Mouse (Mus musculus): ENCODE measurements around the gene Igsf21. TPM values are rescaled to one million over a fixed set of nuclear protein-coding genes. Genes with fewer than 3 reads are reported as not detected.
A peak's percentile ranks its signal among the peaks of the same experiment; 100 is the strongest.

Igsf21 gene
- polyA plus RNA-seq, 1 experiment from 2014 or later, result 0.68 TPM

DNA sequence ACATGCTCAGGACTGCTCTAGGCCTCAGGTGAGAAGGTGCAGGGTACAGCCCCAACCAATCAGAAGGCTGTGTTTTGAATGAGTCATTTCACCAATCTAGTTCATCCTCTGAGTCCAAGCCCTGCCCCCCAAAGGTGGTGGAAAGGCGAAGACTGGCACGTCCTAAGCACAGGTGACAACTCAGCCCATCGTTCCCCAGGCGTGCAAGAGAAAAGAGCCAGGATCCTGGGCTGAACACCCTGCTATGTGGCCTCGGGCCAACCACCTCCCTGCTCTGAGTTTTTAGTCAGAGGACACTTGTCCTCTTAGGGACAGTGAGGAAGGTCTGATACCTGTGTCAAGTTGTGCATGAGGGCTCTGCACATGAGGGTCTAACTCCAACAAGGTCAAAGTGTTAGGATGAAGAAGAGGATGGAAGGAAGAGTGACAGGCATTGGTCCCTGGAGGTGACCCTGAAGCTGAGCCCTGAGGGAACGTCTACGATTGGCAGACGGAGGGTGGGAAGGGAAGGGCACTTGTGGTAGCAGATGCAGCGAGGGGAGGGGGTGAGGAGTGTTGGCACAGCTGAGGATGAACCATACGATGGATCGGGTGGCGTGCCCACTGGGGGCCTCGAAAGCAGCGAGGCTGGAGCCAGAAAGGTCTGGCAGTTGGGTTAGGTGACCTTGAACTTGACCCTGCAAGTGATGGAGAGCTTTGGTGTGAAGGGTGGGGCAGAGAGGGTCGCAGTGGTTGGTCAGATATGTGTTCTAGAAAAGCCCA, 99.3 kb downstream of the Igsf21 start:
- Histone ChIP-seq H3K4me1 (peaks cover 29% of the 10 kb centered on the region), H3K36me3 (no peaks in the 10 kb centered on the region), H3K9me3 (0 out of 2 replicates have a peak, but pooled peaks cover 4% of the 10 kb centered on the region), H3K27ac (peak overlapping the region; percentile 72), H3K4me3 (no peak overlapping the region), H3K27me3 (ENCODE audit: insufficient read depth, poor library complexity, severe bottlenecking) (peaks cover 30% of the 10 kb centered on the region; the same call in 1 of the 2 replicates)
- DNase-seq (ENCODE audit: low spot score), result no peak
- 79% methylated on average over 15 of the region's 15 CpGs for WGBS

DNA sequence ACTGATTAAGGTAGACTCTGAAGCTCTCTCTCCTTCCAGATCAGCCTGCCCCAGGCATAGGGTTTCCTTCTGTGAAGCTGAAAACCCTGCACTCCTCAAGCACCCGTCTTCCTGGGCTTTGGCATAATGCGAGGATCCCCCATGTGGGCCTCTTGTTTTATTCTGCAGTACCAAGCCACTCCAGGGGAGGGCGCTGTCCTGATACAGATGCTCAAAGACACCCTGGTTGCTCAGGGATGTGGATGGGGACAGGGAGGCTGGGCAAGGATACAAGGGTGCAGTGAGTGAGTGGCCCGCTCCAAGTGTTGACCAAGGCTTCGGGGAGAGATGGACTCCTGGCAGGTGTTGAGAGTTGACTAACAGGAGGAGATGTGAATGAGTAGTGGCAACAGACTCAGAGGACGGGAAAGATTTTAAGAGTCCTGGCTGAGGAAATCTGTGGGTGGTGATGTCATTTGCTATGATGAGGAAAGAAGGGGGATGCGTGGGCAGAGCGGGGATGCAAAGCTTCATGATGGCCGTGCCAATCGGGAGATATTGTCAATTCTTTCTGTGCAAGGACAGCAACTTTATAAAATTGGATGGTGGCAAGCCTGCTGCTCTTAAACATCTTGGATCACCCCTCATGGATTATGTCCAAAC, 102.6 kb downstream of the Igsf21 start:
- Histone ChIP-seq H3K4me3 (no peak overlapping the region), H3K9me3 (0 out of 2 replicates have a peak, but pooled peaks cover 4% of the 10 kb centered on the region), H3K4me1 (peaks cover 29% of the 10 kb centered on the region), H3K36me3 (no peaks in the 10 kb centered on the region), H3K27ac (no peak overlapping the region), H3K27me3 (ENCODE audit: insufficient read depth, poor library complexity, severe bottlenecking) (peaks cover 27% of the 10 kb centered on the region; the same call in 1 of the 2 replicates)
- no peak for DNase-seq (ENCODE audit: low spot score)
- 85% methylated on average over 10 of the region's 10 CpGs for WGBS

GRCm38 (mm10) chr4:140143178-140143577, 103.4 kb downstream of the Igsf21 start:
- 0 out of 2 replicates have a peak, but pooled peaks cover 4% of the 10 kb centered on the region for H3K9me3 ChIP-seq
- H3K4me3 ChIP-seq, result no peak overlapping the region
- no peak for DNase-seq (ENCODE audit: low spot score)
- no peaks in the 10 kb centered on the region for H3K36me3 ChIP-seq
- peaks cover 25% of the 10 kb centered on the region; the same call in 1 of the 2 replicates for H3K27me3 ChIP-seq (ENCODE audit: insufficient read depth, poor library complexity, severe bottlenecking)
- no peak overlapping the region for H3K27ac ChIP-seq
- H3K4me1 ChIP-seq, result peaks cover 23% of the 10 kb centered on the region
- 81% methylated on average over 6 of the region's 6 CpGs for WGBS

DNA sequence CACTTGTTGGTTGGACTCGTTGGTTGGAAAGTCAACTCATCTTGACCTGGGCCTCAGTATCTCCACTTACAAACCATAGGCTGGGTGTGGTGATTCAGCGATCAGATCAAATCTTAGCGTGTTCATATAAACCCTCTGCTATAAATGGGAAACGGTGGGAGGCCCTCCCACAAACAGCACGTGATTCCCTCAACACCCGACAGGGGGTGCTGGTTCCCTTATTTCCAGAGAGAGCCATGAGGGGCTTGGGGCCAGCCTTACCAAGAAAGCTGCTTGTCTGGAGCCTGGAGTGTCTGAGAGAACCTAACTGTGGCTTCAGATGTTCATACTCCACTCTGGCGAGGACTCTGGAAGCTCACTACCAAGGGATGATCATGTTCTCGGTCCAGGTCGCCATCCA, 106.1 kb downstream of the Igsf21 start:
- DNase-seq (ENCODE audit: low spot score), result no peak

DNA sequence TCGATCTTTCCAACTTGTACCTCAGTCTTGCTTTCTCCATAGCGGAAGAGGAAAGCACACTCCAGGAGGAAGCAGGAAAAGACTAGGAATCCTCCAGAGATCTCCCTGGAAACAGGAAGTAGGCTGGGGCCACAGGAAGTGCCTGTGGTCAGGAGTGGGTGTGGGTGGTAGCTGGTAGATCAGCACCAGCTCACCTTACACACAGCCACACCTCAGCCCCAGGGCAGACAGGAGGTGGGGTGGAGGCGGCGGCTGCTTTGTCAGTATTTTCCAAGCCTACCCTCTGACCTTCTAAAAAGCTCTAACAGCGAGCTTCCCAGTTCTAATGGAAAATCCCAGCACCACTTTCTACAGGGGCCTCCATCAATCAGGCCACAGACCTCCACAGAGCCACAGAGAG, 107.7 kb downstream of the Igsf21 start:
- Histone ChIP-seq H3K4me3 (no peak overlapping the region), H3K27ac (no peak overlapping the region), H3K9me3 (0 out of 2 replicates have a peak, but pooled peaks cover 4% of the 10 kb centered on the region), H3K27me3 (ENCODE audit: insufficient read depth, poor library complexity, severe bottlenecking) (0 out of 2 replicates have a peak, but pooled peaks cover 4% of the 10 kb centered on the region), H3K4me1 (no peaks in the 10 kb centered on the region), H3K36me3 (no peaks in the 10 kb centered on the region)
- WGBS, result 56% methylated on average over 5 of the region's 5 CpGs
- DNase-seq (ENCODE audit: low spot score), result no peak

More for the DNA sequence above, 106.1 kb downstream of the Igsf21 start:
- peaks cover 14% of the 10 kb centered on the region; the same call in 1 of the 2 replicates for H3K27me3 ChIP-seq (ENCODE audit: insufficient read depth, poor library complexity, severe bottlenecking)
- H3K9me3 ChIP-seq, result 0 out of 2 replicates have a peak, but pooled peaks cover 4% of the 10 kb centered on the region
- no peak overlapping the region for H3K4me3 ChIP-seq
- WGBS, result 68% methylated on average over 9 of the region's 9 CpGs
- H3K36me3 ChIP-seq, result no peaks in the 10 kb centered on the region
- 0 out of 2 replicates have a peak, but pooled peaks cover under 1% of the 10 kb centered on the region for H3K4me1 ChIP-seq
- H3K27ac ChIP-seq, result no peak overlapping the region

- no peak overlapping the region for H3K27ac ChIP-seq
- no peak for DNase-seq (ENCODE audit: low spot score)
- peaks cover 23% of the 10 kb centered on the region for H3K4me1 ChIP-seq
- H3K4me3 ChIP-seq, result no peak overlapping the region
- peaks cover 45% of the 10 kb centered on the region for H3K27me3 ChIP-seq (ENCODE audit: insufficient read depth, poor library complexity, severe bottlenecking)
- H3K9me3 ChIP-seq, result no peaks in the 10 kb centered on the region
- no peaks in the 10 kb centered on the region for H3K36me3 ChIP-seq
- 15% methylated on average over 9 of the region's 9 CpGs for WGBS
Observed at GRCm38 (mm10) chr4:140131625-140132321, 114.8 kb downstream of the Igsf21 start.

DNA sequence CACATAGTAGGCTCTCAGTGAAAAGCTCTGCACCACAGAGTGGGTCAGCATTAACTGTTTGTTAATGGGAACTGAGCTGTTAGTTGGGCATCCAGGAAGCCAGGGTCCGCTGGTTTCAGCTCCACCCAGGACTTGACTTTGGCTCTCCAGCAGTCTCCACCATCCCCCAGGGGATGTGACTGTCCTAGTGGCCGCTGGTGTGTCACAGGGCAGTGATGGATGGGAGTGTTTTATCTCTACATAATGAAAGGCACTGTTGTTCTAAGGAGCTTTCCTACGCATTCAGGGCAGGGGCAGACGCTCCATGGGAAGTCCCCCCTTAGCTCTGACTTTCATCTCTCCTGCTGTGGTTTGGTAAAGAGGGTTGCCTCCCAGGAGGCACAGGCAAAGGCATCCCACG, 115.4 kb downstream of the Igsf21 start:
- H3K27ac ChIP-seq, result no peak overlapping the region
- no peaks in the 10 kb centered on the region for H3K9me3 ChIP-seq
- no peaks in the 10 kb centered on the region for H3K36me3 ChIP-seq
- no peak overlapping the region for H3K4me3 ChIP-seq
- peaks cover 45% of the 10 kb centered on the region for H3K27me3 ChIP-seq (ENCODE audit: insufficient read depth, poor library complexity, severe bottlenecking)
- H3K4me1 ChIP-seq, result peaks cover 23% of the 10 kb centered on the region
- no peak for DNase-seq (ENCODE audit: low spot score)
- 5% methylated on average over 5 of the region's 5 CpGs for WGBS

- H3K4me1 ChIP-seq, result peaks cover 23% of the 10 kb centered on the region
- no peaks in the 10 kb centered on the region for H3K9me3 ChIP-seq
- DNase-seq (ENCODE audit: low spot score), result no peak
- peaks cover 53% of the 10 kb centered on the region for H3K27me3 ChIP-seq (ENCODE audit: insufficient read depth, poor library complexity, severe bottlenecking)
- 53% methylated on average over 12 of the region's 12 CpGs for WGBS
- H3K36me3 ChIP-seq, result no peaks in the 10 kb centered on the region
- no peak overlapping the region for H3K4me3 ChIP-seq
- H3K27ac ChIP-seq, result no peak overlapping the region; the same call in 1 of the 2 replicates
Observed at GRCm38 (mm10) chr4:140129553-140130275, 116.9 kb downstream of the Igsf21 start.

DNA sequence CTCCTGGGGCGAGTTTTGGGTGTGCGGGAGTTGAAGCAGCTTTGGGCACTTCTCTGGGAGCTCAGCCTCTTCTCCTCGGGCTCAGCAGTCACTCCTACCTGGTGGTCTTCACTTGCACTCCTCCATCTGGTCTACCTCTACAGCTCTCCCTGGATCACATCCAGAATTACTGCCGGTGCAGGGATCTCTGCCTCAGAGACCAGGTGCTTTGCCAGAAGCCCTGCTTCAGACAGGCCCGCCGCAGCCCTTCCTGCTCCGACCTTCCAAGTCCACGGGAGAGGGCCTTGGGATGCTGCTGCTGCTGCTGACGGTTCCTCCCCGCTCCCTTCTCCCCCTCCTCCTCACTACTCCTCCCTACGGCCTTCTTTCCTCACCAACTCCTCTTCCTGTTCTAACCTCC, 118.5 kb downstream of the Igsf21 start:
- DNase-seq (ENCODE audit: low spot score), result no peak
- Histone ChIP-seq H3K27me3 (ENCODE audit: insufficient read depth, poor library complexity, severe bottlenecking) (peaks cover 61% of the 10 kb centered on the region), H3K4me1 (peaks cover 23% of the 10 kb centered on the region), H3K27ac (no peak overlapping the region), H3K9me3 (no peaks in the 10 kb centered on the region), H3K4me3 (no peak overlapping the region), H3K36me3 (no peaks in the 10 kb centered on the region)
- WGBS, result 77% methylated on average over 11 of the region's 11 CpGs

GRCm38 (mm10) chr4:140125806-140126205, 120.8 kb downstream of the Igsf21 start:
- Histone ChIP-seq H3K36me3 (no peaks in the 10 kb centered on the region), H3K4me3 (no peak overlapping the region), H3K27ac (no peak overlapping the region), H3K4me1 (peaks cover 11% of the 10 kb centered on the region), H3K27me3 (ENCODE audit: insufficient read depth, poor library complexity, severe bottlenecking) (peaks cover 45% of the 10 kb centered on the region), H3K9me3 (no peaks in the 10 kb centered on the region)
- DNase-seq (ENCODE audit: low spot score), result no peak
- 84% methylated on average over 7 of the region's 7 CpGs for WGBS

DNA sequence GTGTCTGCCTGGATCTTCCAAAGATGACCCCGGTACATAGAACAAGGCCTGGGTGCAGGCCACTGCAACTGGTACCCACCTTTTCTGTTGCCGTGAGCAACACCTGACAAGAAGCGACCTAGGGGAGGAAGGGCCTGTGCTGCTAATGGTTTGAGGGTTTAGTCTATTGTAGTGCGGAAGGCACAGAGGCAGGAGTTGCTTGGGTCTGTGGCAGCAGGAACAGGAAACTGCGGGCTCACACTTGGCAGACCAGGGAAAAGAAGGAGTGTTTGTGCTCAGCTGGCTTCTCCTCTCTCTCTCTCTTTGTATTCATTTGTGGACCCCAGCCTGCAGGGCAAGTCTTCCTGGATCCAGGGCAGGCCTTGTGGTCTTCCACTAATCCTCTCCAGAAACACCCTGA, 124.0 kb downstream of the Igsf21 start:
- WGBS, result 75% methylated on average over 5 of the region's 5 CpGs
- no peaks in the 10 kb centered on the region for H3K9me3 ChIP-seq
- H3K4me3 ChIP-seq, result no peak overlapping the region
- H3K27me3 ChIP-seq (ENCODE audit: insufficient read depth, poor library complexity, severe bottlenecking), result peaks cover 24% of the 10 kb centered on the region
- H3K27ac ChIP-seq, result no peak overlapping the region
- no peak for DNase-seq (ENCODE audit: low spot score)
- no peaks in the 10 kb centered on the region for H3K4me1 ChIP-seq
- H3K36me3 ChIP-seq, result no peaks in the 10 kb centered on the region

GRCm38 (mm10) chr4:140117275-140117691, 129.3 kb downstream of the Igsf21 start:
- 81% methylated on average over 7 of the region's 7 CpGs for WGBS
- DNase-seq (ENCODE audit: low spot score), result no peak

More at GRCm38 (mm10) chr4:140117275-140117691, 129.3 kb downstream of the Igsf21 start:
- H3K27me3 ChIP-seq (ENCODE audit: insufficient read depth, poor library complexity, severe bottlenecking), result peaks cover 17% of the 10 kb centered on the region; the same call in 1 of the 2 replicates
- no peak overlapping the region for H3K4me3 ChIP-seq
- no peaks in the 10 kb centered on the region for H3K4me1 ChIP-seq
- H3K36me3 ChIP-seq, result no peaks in the 10 kb centered on the region
- no peaks in the 10 kb centered on the region for H3K9me3 ChIP-seq
- no peak overlapping the region for H3K27ac ChIP-seq

Measured in heart, embryonic 10.5 days (tissue).